Mouse (Mus musculus) heart, adult 2 months (tissue): ENCODE results near the gene S100a11. TPM values are rescaled to one million over a fixed set of nuclear protein-coding genes. Genes with fewer than 3 reads are reported as not detected.

Experiments
- DNase-seq, 2 experiments: peaks; one replicate each; pipeline ENCODE4 v3.0.0; 2021
- H3K27ac ChIP-seq: fragments of 200-600 bp; 2 replicates; pipeline ENCODE4 v1.8.1; 2022
- H3K27me3 ChIP-seq: fragments of 200-500 bp; 2 replicates; pipeline ENCODE4 v1.6.1; 2012; ENCODE audit warnings: mild to moderate bottlenecking, low read length, inconsistent platforms, mixed read lengths; ENCODE audit not compliant: control insufficient read depth, insufficient read depth
- H3K36me3 ChIP-seq: fragments of 200-500 bp; 2 replicates; pipeline ENCODE4 v1.6.1; 2012; ENCODE audit warnings: low read length, inconsistent platforms; ENCODE audit not compliant: control insufficient read depth, insufficient read depth
- H3K4me1 ChIP-seq: fragments of 200-500 bp; 2 replicates; pipeline ENCODE4 v1.6.1; 2011; ENCODE audit warnings: low read length; ENCODE audit not compliant: control insufficient read depth, insufficient read depth
- H3K4me3 ChIP-seq: fragments of 200-600 bp; 2 replicates; pipeline ENCODE4 v1.8.1; 2022
- H3K79me2 ChIP-seq: fragments of 200-500 bp; replicated peaks from 2 replicates; pipeline ENCODE4 v1.6.1; 2012; ENCODE audit warnings: mild to moderate bottlenecking, inconsistent platforms, low read length, moderate library complexity, mixed read lengths; ENCODE audit not compliant: control insufficient read depth, insufficient read depth
- H3K9ac ChIP-seq: fragments of 200-500 bp; 2 replicates; pipeline ENCODE4 v1.6.1; 2012; ENCODE audit warnings: low read depth, mild to moderate bottlenecking, control low read depth, inconsistent platforms, low read length, mixed read lengths
- CTCF ChIP-seq: fragments of 200-600 bp; IDR thresholded peaks from 2 replicates; pipeline ENCODE4 v1.8.1; 2022; ENCODE audit warnings: antibody characterized with exemption, mild to moderate bottlenecking, moderate library complexity
- EP300 ChIP-seq: fragments of 200-500 bp; IDR thresholded peaks from 2 replicates; pipeline ENCODE4 v1.6.1; 2011; ENCODE audit warnings: low read depth, low read length, control low read depth; ENCODE audit not compliant: insufficient read depth
- POLR2A ChIP-seq: fragments of 200-500 bp; IDR thresholded peaks from 2 replicates; pipeline ENCODE4 v1.6.1; 2011; ENCODE audit warnings: mild to moderate bottlenecking, low read depth, low read length, control low read depth; ENCODE audit not compliant: insufficient read depth
- whole genome bisulfite sequencing: fragments of 180-500 bp; shearing (Covaris S2); methylation state at CpG from one replicate; pipeline ENCODE4 v1.1.7; 2018; 5-methylcytosine and 5-hydroxymethylcytosine counted together
- intact Hi-C: fragments of 180-260 bp; cut with DNase I; formaldehyde crosslinking; loops from one replicate; pipeline ENCODE4 v1.15.1; 2025
- polyA plus RNA-seq: library from polyadenylated mRNA; depleted of rRNA; stranded (reverse); fragments of >200 nt; gene quantifications from 2 replicates; pipeline ENCODE4 v1.2.3, GENCODE M21; 2012
- total RNA-seq, 2 experiments: library from RNA; stranded (reverse); gene quantifications; 2 replicates each; pipeline ENCODE4 v1.2.3; 2021

The S100a11 gene
- total and polyA plus RNA-seq, 3 experiments: 72.5 to 99.1 (median 73.7) TPM

DNA sequence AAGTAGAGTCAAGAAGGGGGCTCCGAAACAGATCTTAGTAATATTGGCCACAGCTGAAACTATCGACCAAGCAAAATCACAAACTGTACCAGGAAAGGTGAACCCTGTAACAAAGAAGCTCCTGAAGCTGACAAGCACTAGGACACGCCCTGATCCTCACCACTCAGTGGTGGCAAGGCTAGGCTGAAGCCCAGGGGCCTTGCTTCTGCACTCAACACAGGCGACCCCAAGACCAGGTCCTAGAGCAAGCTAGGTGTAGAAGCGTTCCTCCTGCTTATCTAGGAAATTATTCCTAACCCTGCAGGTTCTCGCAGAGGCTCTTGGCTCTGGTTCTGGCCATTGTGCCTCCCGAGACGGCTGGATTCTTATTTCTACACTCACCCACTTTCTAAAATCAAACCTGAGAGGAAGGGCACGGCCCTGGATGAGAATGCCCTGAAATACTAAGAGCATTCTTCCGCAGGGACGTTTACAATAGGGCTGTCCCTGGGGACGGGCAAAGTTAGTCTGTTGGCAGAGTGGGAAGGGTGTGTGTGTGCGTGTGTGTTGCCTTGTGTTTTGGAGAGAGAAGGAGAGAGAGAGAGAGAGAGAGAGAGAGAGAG, 34.2 kb downstream of the S100a11 start:
- Histone ChIP-seq H3K36me3 (peaks cover 21% of the 10 kb centered on the region), H3K9ac (peak overlapping the region; percentile 33), H3K4me1 (peaks cover 18% of the 10 kb centered on the region), H3K4me3 (peak overlapping the region; percentile 43), H3K27me3 (no peaks in the 10 kb centered on the region), H3K27ac (peak overlapping the region; percentile 91), H3K79me2 (no peaks in the 10 kb centered on the region; the same call in 1 of the 2 replicates)
- peak in 1 of 2 experiments; percentile 67 for DNase-seq
- 9% methylated on average over 13 of the region's 13 CpGs for WGBS
- intact Hi-C loops: no loop called here
- TF ChIP-seq EP300: no peak
- TF ChIP-seq CTCF: no peak
- no peak for TF ChIP-seq POLR2A

DNA sequence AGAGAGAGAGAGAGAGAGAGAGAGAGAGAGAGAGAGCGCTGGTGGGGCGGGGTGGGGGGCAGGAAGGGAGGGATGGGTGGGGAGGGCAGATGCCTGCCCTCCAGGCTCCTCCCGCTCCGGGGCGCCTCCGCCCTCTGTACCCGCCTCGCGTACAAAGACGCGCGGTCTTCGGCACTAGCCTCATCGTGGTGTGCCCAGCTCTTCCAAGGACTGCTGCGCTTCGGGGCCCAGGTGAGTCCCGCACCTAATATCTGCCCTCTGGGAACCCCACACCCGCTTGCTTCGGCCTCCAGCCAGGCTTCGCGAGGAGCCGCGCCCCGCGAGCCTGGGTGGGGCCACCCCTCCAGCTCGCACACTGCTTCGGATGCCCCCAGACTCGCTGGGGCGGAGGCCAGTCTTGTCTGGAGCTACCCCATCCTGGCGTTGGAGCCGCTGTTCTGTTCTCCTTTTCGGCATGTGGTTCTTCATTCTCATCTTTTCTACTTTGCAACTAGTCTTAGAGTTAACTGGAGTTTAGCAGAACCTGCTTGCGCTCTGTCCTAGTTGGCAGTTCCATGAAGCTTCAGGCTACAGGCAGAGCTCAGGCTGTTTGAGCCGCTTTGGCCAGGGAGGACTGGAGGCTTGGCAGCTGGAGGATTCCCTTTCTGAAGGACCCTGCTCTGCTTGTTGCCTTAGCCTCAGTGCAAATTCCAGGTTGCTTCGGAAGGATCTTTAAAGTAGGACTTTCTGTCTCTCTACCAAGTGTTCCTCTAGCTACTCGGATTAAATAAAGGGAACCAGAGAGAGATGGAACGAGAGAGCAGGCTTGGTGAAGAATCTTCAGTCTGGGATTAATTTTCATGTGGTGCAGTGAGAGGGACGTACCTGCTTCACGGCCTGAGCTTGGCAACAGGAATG, 34.9 kb downstream of the S100a11 start, which contains the start of gene S100a10:
Gene S100a10 (plus strand): TSS at position 100 of the 897 bp plus-strand sequence.
- TF ChIP-seq POLR2A: peak; percentile 87
- TF ChIP-seq EP300: 0 out of 2 replicates have a peak, but pooled peaks have one; percentile 17
- no peak for TF ChIP-seq CTCF
- Histone ChIP-seq H3K27me3 (no peaks in the 10 kb centered on the region), H3K4me1 (peaks cover 21% of the 10 kb centered on the region), H3K4me3 (peak within 1 kb of the TSS; percentile 80), H3K36me3 (peaks cover 25% of the 10 kb centered on the region), H3K9ac (peak within 1 kb of the TSS; percentile 74), H3K79me2 (no peaks in the 10 kb centered on the region; the same call in 1 of the 2 replicates), H3K27ac (peak within 1 kb of the TSS; percentile 96)
- peak; percentile 87 to 90 for DNase-seq
- intact Hi-C loops: no loop called here
- 3% methylated on average over 36 of the region's 39 CpGs for WGBS

DNA sequence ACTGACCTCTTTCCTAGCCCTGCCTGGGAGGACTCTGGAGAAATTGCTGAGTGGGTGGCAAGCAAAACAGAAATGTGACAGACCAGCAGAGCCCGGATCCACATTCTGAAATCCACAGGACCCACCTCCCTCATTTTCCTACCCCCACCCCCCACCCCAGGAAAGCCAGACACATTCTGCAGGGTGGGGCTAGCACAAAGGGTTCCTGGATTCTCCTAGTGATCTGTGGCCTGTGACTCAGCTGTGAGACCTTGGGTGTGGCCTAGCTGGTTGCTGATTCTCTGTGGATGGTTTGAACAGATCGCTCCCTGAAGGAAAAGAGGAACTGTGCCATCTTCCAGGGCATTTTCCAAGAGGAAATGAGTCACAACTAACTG, 35.6 kb downstream of the S100a11 start:
- 36% methylated on average over 2 of the region's 2 CpGs for WGBS
- no peaks in the 10 kb centered on the region for H3K27me3 ChIP-seq
- TF ChIP-seq EP300 (peak; percentile 51; the same call in 1 of the 2 replicates), CTCF (no peak), POLR2A (peak; percentile 64)
- no peaks in the 10 kb centered on the region; the same call in 1 of the 2 replicates for H3K79me2 ChIP-seq
- H3K36me3 ChIP-seq: peaks cover 29% of the 10 kb centered on the region
- peak; percentile 65 to 80 for DNase-seq
- peak overlapping the region; percentile 80 for H3K4me3 ChIP-seq
- peaks cover 24% of the 10 kb centered on the region for H3K4me1 ChIP-seq
- H3K27ac ChIP-seq: peak overlapping the region; percentile 96
- intact Hi-C loops: loop anchor here (1.0 kb wide), 1 partner anchor 12 kb away; no protein-coding TSS in a partner anchor
- peak overlapping the region; percentile 74 for H3K9ac ChIP-seq

DNA sequence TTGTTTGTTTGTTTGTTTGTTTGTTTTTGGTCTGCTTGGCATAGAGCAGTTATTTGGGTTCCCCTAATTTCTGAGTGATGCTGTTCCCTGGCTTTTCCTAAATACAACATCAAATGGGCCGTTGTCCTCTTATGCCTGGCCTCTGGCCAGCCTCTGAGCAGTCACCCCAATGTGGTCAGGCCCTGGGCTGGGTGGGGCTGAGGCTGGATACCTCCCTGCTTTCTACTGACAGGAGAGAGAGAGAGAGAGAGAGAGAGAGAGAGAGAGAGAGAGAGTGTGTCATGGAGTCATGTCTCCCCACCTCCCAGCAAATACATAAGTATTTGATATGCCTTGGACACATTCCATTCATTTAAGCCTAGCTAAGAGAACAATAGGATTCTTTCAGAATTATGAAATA, 36.3 kb downstream of the S100a11 start:
- peak overlapping the region; percentile 65 for H3K9ac ChIP-seq
- TF ChIP-seq CTCF (no peak), EP300 (no peak), POLR2A (no peak)
- H3K36me3 ChIP-seq: peaks cover 35% of the 10 kb centered on the region
- WGBS: 21% methylated on average over 1 of the region's 1 CpGs
- DNase-seq: no peak
- intact Hi-C loops: loop anchor here (1.0 kb wide), 1 partner anchor 12 kb away; no protein-coding TSS in a partner anchor
- peak overlapping the region; percentile 96 for H3K27ac ChIP-seq
- H3K27me3 ChIP-seq: no peaks in the 10 kb centered on the region
- H3K4me1 ChIP-seq: peaks cover 24% of the 10 kb centered on the region
- peak overlapping the region; percentile 80 for H3K4me3 ChIP-seq
- H3K79me2 ChIP-seq: no peaks in the 10 kb centered on the region; the same call in 1 of the 2 replicates

DNA sequence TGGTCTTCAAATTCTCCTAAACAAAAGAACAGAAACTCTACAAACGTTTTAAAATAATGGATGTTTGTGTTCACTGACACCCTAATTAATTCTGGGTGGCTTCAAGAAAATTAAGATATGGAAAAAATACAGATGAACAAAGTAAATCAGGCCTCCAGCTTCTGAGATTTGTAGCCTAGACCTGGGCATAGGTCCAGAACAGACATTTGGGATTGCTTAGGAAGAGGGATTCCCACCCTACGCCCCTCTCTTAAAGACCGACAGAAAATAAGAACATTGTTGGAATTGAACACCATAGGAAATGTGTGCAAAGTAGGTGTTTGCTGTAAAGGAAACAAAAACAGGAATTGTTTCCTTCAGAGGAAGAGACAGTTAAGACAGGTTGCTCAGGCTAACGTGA, 37.2 kb downstream of the S100a11 start:
- peak overlapping the region; percentile 80 for H3K4me3 ChIP-seq
- no peak overlapping the region for H3K9ac ChIP-seq
- DNase-seq: no peak
- no peaks in the 10 kb centered on the region; the same call in 1 of the 2 replicates for H3K79me2 ChIP-seq
- WGBS: 38% methylated on average over 4 of the region's 4 CpGs
- H3K27ac ChIP-seq: peak overlapping the region; percentile 26; the same call in 1 of the 2 replicates
- intact Hi-C loops: no loop called here
- H3K27me3 ChIP-seq: no peaks in the 10 kb centered on the region
- H3K4me1 ChIP-seq: peaks cover 25% of the 10 kb centered on the region
- TF ChIP-seq EP300 (no peak), POLR2A (no peak), CTCF (no peak)
- peaks cover 43% of the 10 kb centered on the region for H3K36me3 ChIP-seq
